Mouse (Mus musculus): ENCODE data around the gene Prim2.

DNA sequence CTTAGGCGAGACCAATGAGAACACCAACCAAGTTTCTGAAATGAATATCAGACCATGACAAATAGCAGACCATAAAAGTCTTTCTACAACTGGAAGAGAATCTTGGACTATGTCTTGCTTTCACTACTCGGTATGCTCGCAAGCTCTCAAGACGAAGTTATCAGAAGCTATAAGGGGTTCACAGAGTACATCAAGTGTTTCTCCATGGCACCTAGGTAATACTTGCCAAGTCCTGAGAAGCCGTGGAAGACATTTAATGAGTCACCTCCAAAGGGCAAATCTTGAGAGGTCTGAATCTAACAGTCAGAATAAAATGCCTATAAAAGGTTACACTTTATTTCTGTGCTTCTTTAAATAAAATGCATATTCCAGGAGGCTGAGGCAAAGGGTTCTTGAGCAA lies 181.2 kb downstream of the Prim2 start:
- TF ChIP-seq POLR2A (IDR thresholded peaks at IDR 0.05; ENCODE audit: extremely low read depth, insufficient read depth, low read length) (no peak), CTCF (IDR thresholded peaks at IDR 0.05; ENCODE audit: extremely low read depth, insufficient read depth, low read length) (no peak)
